Mouse (Mus musculus) heart, postnatal 0 days (tissue): ENCODE measurements at regions not wholly inside any gene's neighbourhood (a gene's known extent, or its start where the extent isn't known, plus 50 kb on each side); places are given as distances from the start of the nearest gene placed in this dataset.

Experiments used
- CTCF ChIP-seq: IDR thresholded peaks from 2 replicates; pipeline ENCODE4 v1.5.1; 2016; ENCODE audit warnings: antibody characterized with exemption, control low read depth, low read depth
- EP300 ChIP-seq: IDR thresholded peaks from 2 replicates; pipeline ENCODE4 v1.6.1; 2016; ENCODE audit warnings: antibody characterized with exemption, low read depth

DNA sequence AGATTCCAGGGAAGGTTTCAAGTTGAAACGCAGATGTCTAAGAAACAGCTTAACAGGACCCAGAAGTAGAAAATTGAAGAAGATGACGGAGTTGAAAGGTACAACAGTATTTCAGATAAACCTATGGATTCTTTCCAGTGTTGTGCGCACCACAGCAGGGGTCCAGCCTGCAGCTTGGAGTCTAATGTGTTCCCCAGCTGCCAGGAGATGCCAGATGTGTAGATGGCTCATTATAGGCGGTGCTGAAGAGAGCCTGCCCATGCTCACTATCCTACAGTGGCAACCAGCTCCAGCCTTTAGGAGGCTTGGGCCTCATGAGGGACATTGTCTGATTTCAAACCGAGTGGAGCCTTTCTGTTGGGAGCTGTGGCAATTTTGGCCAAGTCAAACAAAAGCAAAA lies 51.5 kb upstream of the Zfhx3 start:
- TF ChIP-seq CTCF: no peak
- TF ChIP-seq EP300: no peak
